Mouse (Mus musculus) MN1 (cell line): ENCODE measurements around the gene Accsl.

Source experiments
- DNase-seq: peaks from one replicate; pipeline ENCODE4 v3.0.0-alpha.2; 2016; ENCODE audit warnings: low spot score

Gene Accsl

GRCm38 (mm10) chr2:93809931-93810330, 59.0 kb downstream of the Accsl start:
- DNase-seq, result peak; percentile 34

DNA sequence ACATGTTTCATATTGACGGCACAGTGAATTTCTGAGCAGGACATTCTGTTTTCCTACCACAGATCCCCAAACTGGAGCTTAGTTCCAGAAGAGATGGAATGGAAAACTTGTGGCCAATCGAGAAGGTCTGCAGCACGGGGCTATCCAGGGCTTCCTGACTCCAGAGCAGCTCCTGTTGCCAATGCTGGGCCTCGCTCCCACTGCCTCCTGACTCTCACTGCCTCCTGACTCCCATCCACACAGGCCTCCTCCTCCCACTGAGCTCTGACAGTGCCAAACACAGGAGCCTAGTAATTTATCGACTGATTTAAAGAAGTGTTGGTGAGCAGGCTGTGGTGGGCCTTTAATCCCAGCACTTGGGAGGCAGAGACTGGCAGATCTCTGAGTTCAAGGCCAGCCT, 60.9 kb downstream of the Accsl start:
- DNase-seq, result no peak

- no peak for DNase-seq
Observed at GRCm38 (mm10) chr2:93807440-93807839, 61.5 kb downstream of the Accsl start.

DNA sequence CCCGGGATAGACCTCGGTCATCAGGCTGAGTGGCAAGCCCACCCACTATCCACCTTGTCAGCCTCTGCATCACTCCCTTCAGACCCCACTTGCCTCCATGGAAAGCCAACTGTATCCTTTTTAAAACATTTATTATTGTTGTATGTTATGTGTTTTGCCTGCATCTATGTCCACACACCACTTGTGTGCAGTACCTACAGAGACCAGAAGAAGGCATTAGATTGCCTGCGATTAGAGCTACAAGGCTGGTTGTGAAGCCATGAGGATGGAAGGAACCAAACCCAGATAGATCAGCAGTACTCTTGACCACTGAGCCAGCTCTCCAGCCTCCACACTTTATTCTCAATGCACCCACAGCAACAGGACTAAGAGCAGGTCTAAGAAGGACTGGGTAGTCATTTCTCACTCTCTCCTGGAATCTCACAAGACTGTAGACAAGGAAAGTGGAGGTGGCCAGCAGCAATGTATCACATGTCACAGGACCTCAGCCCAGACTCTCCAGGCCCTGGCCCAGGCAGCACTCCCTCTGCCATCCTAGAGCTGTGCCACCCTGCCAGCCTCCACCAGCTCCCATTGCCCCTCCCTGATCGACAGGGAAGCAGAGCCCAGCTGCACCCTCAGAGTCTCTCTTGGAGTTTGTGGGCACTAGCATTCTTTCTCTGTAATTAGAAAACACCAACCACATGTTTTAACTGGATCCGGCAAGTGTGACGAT, 62.3 kb downstream of the Accsl start:
- no peak for DNase-seq

DNA sequence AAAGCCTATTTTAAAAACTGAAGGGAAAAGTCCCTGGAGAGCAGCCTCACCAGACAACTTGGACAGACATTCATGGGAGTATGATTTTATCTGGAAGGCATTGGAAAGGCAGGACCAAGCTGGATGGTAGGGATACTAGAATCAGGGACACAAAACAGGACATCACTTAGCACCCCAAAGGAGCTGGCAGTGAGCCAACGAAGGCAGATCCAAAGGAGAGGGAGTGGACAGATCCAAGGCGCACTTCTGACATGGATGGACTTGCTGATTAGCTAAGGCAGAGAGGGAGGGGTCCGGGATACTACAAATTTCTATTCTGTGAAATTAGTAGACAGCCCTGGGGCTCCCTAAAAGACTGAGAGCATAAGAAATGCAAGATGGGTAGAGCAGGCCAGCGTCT, 63.4 kb downstream of the Accsl start:
- DNase-seq, result no peak
